Mouse (Mus musculus): Measurements from ENCODE around the gene Sycn.

The Sycn gene

DNA sequence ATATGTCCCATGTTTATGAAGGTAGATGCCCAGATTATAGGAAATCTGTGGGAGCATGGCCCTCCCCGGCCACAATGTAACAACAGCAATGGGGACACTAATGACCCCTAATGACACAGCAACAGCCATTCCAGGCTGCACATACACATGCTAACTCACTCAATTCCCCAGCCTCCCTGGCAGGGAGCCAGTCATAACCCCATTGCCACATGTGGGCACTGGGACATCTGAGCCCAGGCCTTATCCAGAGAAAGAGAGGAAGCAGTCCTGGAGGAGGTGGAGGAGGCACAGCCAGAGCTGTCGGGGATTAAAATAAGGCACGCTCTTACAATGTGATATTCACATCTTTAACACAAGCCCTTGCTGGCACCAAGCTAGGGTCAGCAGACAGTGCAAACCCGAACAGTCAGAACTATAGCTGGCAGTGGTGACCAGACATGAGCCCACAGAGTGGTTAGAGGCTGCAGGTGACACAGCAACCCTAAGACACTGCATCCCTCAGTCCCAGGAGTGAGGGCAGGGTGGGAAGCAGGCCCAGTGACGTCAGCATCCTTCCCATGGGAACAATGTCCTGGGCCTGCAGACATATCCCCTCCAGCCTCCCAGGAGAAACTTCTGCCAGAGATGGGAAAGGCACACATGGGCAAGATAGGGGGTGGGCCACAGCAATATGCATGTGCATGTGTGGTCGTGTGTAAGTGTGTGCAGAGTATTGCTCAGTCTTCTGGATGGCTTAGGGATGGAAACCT, 46.2 kb downstream of the Sycn start:
- no peak for DNase-seq

DNA sequence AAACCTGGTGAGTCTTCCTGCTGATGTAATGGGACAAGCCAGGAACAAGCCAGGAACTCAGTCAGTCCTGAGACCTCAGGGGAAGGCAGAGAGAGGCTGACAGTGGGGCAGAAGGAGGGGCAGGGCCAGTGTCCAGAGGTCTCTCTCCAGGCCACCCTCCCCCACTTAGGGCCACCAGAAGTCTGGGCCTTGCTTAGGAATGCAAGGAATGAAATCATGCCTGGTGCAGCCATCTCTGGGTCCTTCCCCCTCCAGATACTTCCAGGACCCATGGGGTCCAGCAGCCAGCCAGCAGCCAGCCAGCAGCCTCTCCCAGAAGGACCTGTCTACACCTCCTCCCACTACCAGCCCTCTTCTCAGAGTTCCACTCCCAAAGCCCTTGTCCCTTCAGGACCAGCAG, 47.0 kb downstream of the Sycn start:
- no peak for DNase-seq
